Mouse (Mus musculus) myocyte (in vitro differentiated cells): Measurements from ENCODE around the gene Zkscan14. TPM values are rescaled to one million over a fixed set of nuclear protein-coding genes. Genes with fewer than 3 reads are reported as not detected.
A peak's percentile ranks its signal among the peaks of the same experiment; 100 is the strongest.

Experiments used
- H3K27me3 ChIP-seq: one replicate; pipeline ENCODE4 v1.6.1; 2011; ENCODE audit not compliant: control insufficient read depth, insufficient read depth, insufficient read length
- H3K36me3 ChIP-seq: one replicate; pipeline ENCODE4 v1.6.1; 2011; ENCODE audit not compliant: control insufficient read depth, insufficient read depth
- H3K4me2 ChIP-seq: one replicate; pipeline ENCODE4 v1.6.1; 2011; ENCODE audit warnings: low read depth, control low read depth
- H3K4me3 ChIP-seq: one replicate; pipeline ENCODE4 v1.5.1; 2011; ENCODE audit warnings: mild to moderate bottlenecking, control low read depth, moderate library complexity
- H3K79me2 ChIP-seq: one replicate; pipeline ENCODE4 v1.6.1; 2011; ENCODE audit not compliant: control insufficient read depth, insufficient read depth
- H3ac ChIP-seq: one replicate; pipeline ENCODE4 v1.6.1; 2011; ENCODE audit not compliant: control insufficient read depth, insufficient read length
- CEBPB ChIP-seq: IDR thresholded peaks from 2 replicates; pipeline ENCODE4 v1.6.1; 2011; ENCODE audit warnings: mild to moderate bottlenecking, moderate library complexity; ENCODE audit not compliant: poor library complexity, insufficient read depth, severe bottlenecking
- E2F4 ChIP-seq: IDR thresholded peaks from one replicate; pipeline ENCODE4 v1.6.1; 2011; ENCODE audit warnings: mild to moderate bottlenecking, control low read depth, moderate library complexity; ENCODE audit not compliant: insufficient read depth
- MAX ChIP-seq: IDR thresholded peaks from one replicate; pipeline ENCODE4 v1.6.1; 2011; ENCODE audit warnings: low read depth, mild to moderate bottlenecking, control low read depth
- MYOD1 ChIP-seq, 3 experiments: IDR thresholded peaks; one replicate each; pipeline ENCODE4 v1.6.1; 2011; ENCODE audit warnings: control low read depth in 2 of 3, low read depth in 2 of 3, mild to moderate bottlenecking in 2 of 3, moderate library complexity in 1 of 3; ENCODE audit not compliant: insufficient read length in 2 of 3, control insufficient read depth in 1 of 3
- MYOG ChIP-seq, 3 experiments: IDR thresholded peaks; one replicate each; pipeline ENCODE4 v1.6.1; 2011; ENCODE audit warnings: control low read depth in 2 of 3, low read depth in 2 of 3, mild to moderate bottlenecking in 2 of 3; ENCODE audit not compliant: insufficient read length in 2 of 3, control insufficient read depth in 1 of 3, insufficient read depth in 1 of 3
- POLR2A ChIP-seq: IDR thresholded peaks from one replicate; pipeline ENCODE4 v1.6.1; 2011; ENCODE audit warnings: low read depth, mild to moderate bottlenecking, control low read depth, moderate library complexity; ENCODE audit not compliant: insufficient read length
- POLR2AphosphoS2 ChIP-seq: IDR thresholded peaks from one replicate; pipeline ENCODE4 v1.6.1; 2011; ENCODE audit warnings: low read depth, control low read depth; ENCODE audit not compliant: insufficient read length
- REST ChIP-seq: IDR thresholded peaks from one replicate; pipeline ENCODE4 v1.6.1; 2011; ENCODE audit warnings: mild to moderate bottlenecking, control low read depth, moderate library complexity; ENCODE audit not compliant: insufficient read depth, insufficient read length
- SRF ChIP-seq: IDR thresholded peaks from one replicate; pipeline ENCODE4 v1.6.1; 2011; ENCODE audit warnings: low read depth; ENCODE audit not compliant: control insufficient read depth, insufficient read length
- TCF12 ChIP-seq: IDR thresholded peaks from one replicate; pipeline ENCODE4 v1.6.1; 2011; ENCODE audit warnings: mild to moderate bottlenecking, control low read depth; ENCODE audit not compliant: poor library complexity, insufficient read depth, severe bottlenecking
- TCF3 ChIP-seq: IDR thresholded peaks from one replicate; pipeline ENCODE4 v1.6.1; 2011; ENCODE audit warnings: low read depth, control low read depth; ENCODE audit not compliant: insufficient read length
- USF1 ChIP-seq: IDR thresholded peaks from one replicate; pipeline ENCODE4 v1.6.1; 2011; ENCODE audit warnings: low read depth, mild to moderate bottlenecking, control low read depth, moderate library complexity
- polyA plus RNA-seq: library from polyadenylated mRNA; unstranded; fragments of >200 nt; fragmentation: generic; extraction: Trizol; gene quantifications from one replicate; pipeline ENCODE4 v1.2.1, GENCODE M21; 2012; ENCODE audit warnings: missing spikeins

Zkscan14 gene
- polyA plus RNA-seq, result 5.8 TPM

- no peaks in the 10 kb centered on the region for H3K27me3 ChIP-seq
- peak; percentile 45 for TF ChIP-seq POLR2A
- no peak for TF ChIP-seq SRF
- peaks cover 6% of the 10 kb centered on the region for H3K79me2 ChIP-seq
- H3K4me3 ChIP-seq, result peak within 1 kb of the TSS; percentile 65
- no peaks in the 10 kb centered on the region for H3K36me3 ChIP-seq
- peak within 1 kb of the TSS; percentile 19 for H3ac ChIP-seq
- peak within 1 kb of the TSS; percentile 77 for H3K4me2 ChIP-seq
Measured at GRCm38 (mm10) chr5:145201321-145201991, at the start of gene Zkscan14. Gene Zkscan14, minus strand, starts transcription at chr5:145201868.

GRCm38 (mm10) chr5:145249520-145249919 is 47.9 kb upstream of the Zkscan14 start:
- Histone ChIP-seq H3ac (no peak overlapping the region), H3K36me3 (peaks cover 31% of the 10 kb centered on the region)

GRCm38 (mm10) chr5:145234636-145235035 is 33.0 kb upstream of the Zkscan14 start:
- H3K27me3 ChIP-seq, result no peaks in the 10 kb centered on the region
- H3K4me2 ChIP-seq, result no peak overlapping the region
- peaks cover 73% of the 10 kb centered on the region for H3K79me2 ChIP-seq
- H3K4me3 ChIP-seq, result no peak overlapping the region
- H3ac ChIP-seq, result no peak overlapping the region
- TF ChIP-seq POLR2AphosphoS2 (no peak), E2F4 (no peak), TCF12 (no peak), POLR2A (no peak), USF1 (no peak), SRF (no peak)
- peaks cover 37% of the 10 kb centered on the region for H3K36me3 ChIP-seq

More at GRCm38 (mm10) chr5:145249520-145249919, 47.9 kb upstream of the Zkscan14 start:
- no peak for TF ChIP-seq POLR2A
- no peak for TF ChIP-seq CEBPB
- TF ChIP-seq POLR2AphosphoS2, result no peak
- no peak for TF ChIP-seq E2F4
- TF ChIP-seq TCF12, result no peak
- TF ChIP-seq REST, result no peak
- no peak for TF ChIP-seq USF1
- TF ChIP-seq SRF, result no peak
- TF ChIP-seq MYOD1 (IDR thresholded peaks at IDR 0.05; ENCODE audit: control insufficient read depth in 1 of 3, insufficient read length in 2 of 3, low read depth in 2 of 3), result no peak
- no peak for TF ChIP-seq MAX
- TF ChIP-seq TCF3, result no peak
- no peak for TF ChIP-seq MYOG (IDR thresholded peaks at IDR 0.05; ENCODE audit: control insufficient read depth in 1 of 3, insufficient read depth in 1 of 3, insufficient read length in 2 of 3, low read depth in 2 of 3)
- Histone ChIP-seq H3K79me2 (peaks cover 4% of the 10 kb centered on the region), H3K27me3 (no peaks in the 10 kb centered on the region), H3K4me3 (no peak overlapping the region), H3K4me2 (no peak overlapping the region)

- peak overlapping the region; percentile 66 for H3K4me2 ChIP-seq
- H3K27me3 ChIP-seq, result no peaks in the 10 kb centered on the region
- peak overlapping the region; percentile 71 for H3K4me3 ChIP-seq
- no peak for TF ChIP-seq MYOG (IDR thresholded peaks at IDR 0.05; ENCODE audit: control insufficient read depth in 1 of 3, insufficient read depth in 1 of 3, insufficient read length in 2 of 3, low read depth in 2 of 3)
- no peak for TF ChIP-seq MAX
- no peak for TF ChIP-seq MYOD1 (IDR thresholded peaks at IDR 0.05; ENCODE audit: control insufficient read depth in 1 of 3, insufficient read length in 2 of 3, low read depth in 2 of 3)
- TF ChIP-seq CEBPB, result no peak
- no peak for TF ChIP-seq SRF
- no peak for TF ChIP-seq POLR2AphosphoS2
- no peak for TF ChIP-seq USF1
- no peak for TF ChIP-seq POLR2A
- TF ChIP-seq TCF3, result no peak
- TF ChIP-seq E2F4, result no peak
- TF ChIP-seq TCF12, result no peak
- TF ChIP-seq REST, result no peak
- H3K36me3 ChIP-seq, result peaks cover 18% of the 10 kb centered on the region
- peak overlapping the region; percentile 64 for H3ac ChIP-seq
- H3K79me2 ChIP-seq, result peaks cover 54% of the 10 kb centered on the region
Measured at GRCm38 (mm10) chr5:145231893-145232411, 30.3 kb upstream of the Zkscan14 start.

- Histone ChIP-seq H3ac (peak within 1 kb of the TSS; percentile 64), H3K36me3 (peaks cover 18% of the 10 kb centered on the region), H3K4me2 (peak within 1 kb of the TSS; percentile 95), H3K27me3 (no peaks in the 10 kb centered on the region), H3K4me3 (peak within 1 kb of the TSS; percentile 71), H3K79me2 (peaks cover 48% of the 10 kb centered on the region)
- TF ChIP-seq TCF3 (no peak), SRF (no peak), POLR2A (peak; percentile 94), MYOG (IDR thresholded peaks at IDR 0.05; ENCODE audit: control insufficient read depth in 1 of 3, insufficient read depth in 1 of 3, insufficient read length in 2 of 3, low read depth in 2 of 3) (peak in 1 of 3 experiments; percentile 57), REST (no peak), E2F4 (no peak), MAX (no peak), MYOD1 (IDR thresholded peaks at IDR 0.05; ENCODE audit: control insufficient read depth in 1 of 3, insufficient read length in 2 of 3, low read depth in 2 of 3) (peak in 1 of 3 experiments; percentile 41), TCF12 (no peak), USF1 (peak; percentile 65), CEBPB (no peak), POLR2AphosphoS2 (peak; percentile 94)
Measured at GRCm38 (mm10) chr5:145231367-145231871, 29.8 kb upstream of the Zkscan14 start, which contains the start of gene Zfp655. Gene Zfp655, plus strand, starts transcription at chr5:145231715.
